9 mouse cellular contexts compared by ENCODE assay signal in the genomic region with DNA sequence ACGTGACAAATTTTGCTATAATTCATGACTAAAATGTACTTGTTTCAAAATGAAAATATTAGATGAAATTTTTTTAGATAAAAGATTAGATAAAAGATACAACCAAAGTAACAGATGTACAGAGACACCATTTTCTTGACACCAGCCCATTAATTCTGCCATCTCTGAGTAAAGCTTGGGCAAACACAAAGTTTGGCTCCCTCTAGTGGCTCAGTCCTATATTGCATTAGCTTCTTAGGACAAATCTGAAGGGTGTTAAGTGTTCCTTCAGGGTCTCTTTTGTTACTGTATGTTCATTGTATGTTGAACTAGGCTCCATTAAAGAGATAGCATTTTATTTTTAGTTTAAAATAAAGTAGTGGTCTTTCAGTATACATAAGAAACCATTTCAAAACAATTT. TPM values are rescaled to one million over a fixed set of nuclear protein-coding genes. Genes with fewer than 3 reads are reported as not detected.
DNase-seq lines count a peak whose midpoint lies in the region; ATAC-seq and TF ChIP-seq lines count a peak whose summit lies in the region.
"Had no signal": no experiment of that assay in that cellular context is flagged by ENCODE, and none has a peak within 500 bp of the region (broad histone marks: within the 10 kb centered on the region; RNA-seq: fewer than 3 reads in every experiment).

No protein-coding gene starts in this region.

- peak; percentile 69; the same call in 1 of the 2 replicates for TF ChIP-seq CTCF in brain, embryonic 14.5 days (IDR thresholded peaks at IDR 0.05; ENCODE audit: borderline replicate concordance, extremely low read depth, insufficient read depth, insufficient read length)

- no peak overlapping the region for H3K4me2 ChIP-seq in heart, embryonic 12.5 days
- H3K4me2 ChIP-seq: neural tube, embryonic 12.5 days had no signal

- H3K27ac ChIP-seq in heart, embryonic 12.5 days (ENCODE audit: poor library complexity, severe bottlenecking), result no peak overlapping the region
- H3K27ac ChIP-seq: neural tube, embryonic 12.5 days had no signal

- no peak for TF ChIP-seq POLR2A in brain, embryonic 14.5 days (IDR thresholded peaks at IDR 0.05; ENCODE audit: borderline replicate concordance, extremely low read depth, insufficient read depth, insufficient read length, poor library complexity, severe bottlenecking)

- DNase-seq in heart, adult 18-20 months, result peak; percentile 43 to 75
- DNase-seq in ovary, postnatal 14 days (ENCODE audit: low spot score), result peak; percentile 53
- DNase-seq in ovary, postnatal 10 days (ENCODE audit: low spot score), result no peak
- peak; percentile 89 for DNase-seq in brain, embryonic 14.5 days (ENCODE audit: low read depth)
- DNase-seq in forelimb bud, embryonic 11.5 days (ENCODE audit: low read depth, low spot score), result peak; percentile 79
- peak; percentile 26 to 74 for DNase-seq in thymus, postnatal 10 days (ENCODE audit: low spot score in 2 of 2)

- H3K4me1 ChIP-seq in heart, embryonic 12.5 days (replicated peaks), result peaks cover 15% of the 10 kb centered on the region
- H3K4me1 ChIP-seq: neural tube, embryonic 12.5 days had no signal

- no peaks in the 10 kb centered on the region for H3K36me3 ChIP-seq in heart, embryonic 12.5 days
- H3K36me3 ChIP-seq: neural tube, embryonic 12.5 days had no signal

- no peaks in the 10 kb centered on the region for H3K27me3 ChIP-seq in heart, embryonic 12.5 days (replicated peaks)
- H3K27me3 ChIP-seq: neural tube, embryonic 12.5 days had no signal

- 90% methylated on average over 1 of the region's 1 CpGs for WGBS in heart, embryonic 12.5 days

- no peak for ATAC-seq in heart, embryonic 12.5 days (ENCODE audit: insufficient number of reproducible peaks, low FRiP score)
- ATAC-seq in megakaryocyte, adult 5-6 weeks (ENCODE audit: poor library complexity, severe bottlenecking), result peak; percentile 93

- no peaks in the 10 kb centered on the region for H3K9me3 ChIP-seq in heart, embryonic 12.5 days (replicated peaks)
- H3K9me3 ChIP-seq: neural tube, embryonic 12.5 days had no signal

- H3K4me3 ChIP-seq in heart, embryonic 12.5 days, result no peak overlapping the region
- H3K4me3 ChIP-seq: neural tube, embryonic 12.5 days had no signal

- H3K9ac ChIP-seq in heart, embryonic 12.5 days, result no peak overlapping the region
- H3K9ac ChIP-seq: neural tube, embryonic 12.5 days had no signal

RNA-seq across cellular contexts. Expression of gene 4921507P07Rik, which starts 8.2 kb away (rescaled TPM):
- total RNA-seq in heart, adult 18-20 months (2021), result under 1 TPM; 0.25 to 0.31 TPM
- 0.26 and 0.53 TPM in 2 replicates for polyA plus RNA-seq in heart, embryonic 12.5 days (2016; fragmentation: Nextera tagmentation; extraction: Ambion mirVana)
- 2.1 and 3.2 TPM in 2 replicates for polyA plus RNA-seq in brain, embryonic 14.5 days (2012; rRNA removed)
- 1.4 and 2.1 TPM in 2 replicates for total RNA-seq in megakaryocyte, adult 5-6 weeks (2015)
- total RNA-seq in megakaryocyte, adult 5-6 weeks (2017), result 0.33 and 0.81 TPM in 2 replicates

RNA-seq across cellular contexts. Expression of gene Cycs, which starts 21.9 kb away (rescaled TPM):
- total RNA-seq in heart, adult 18-20 months (2021), result 100 to 1,000 TPM; 157 to 166 TPM
- polyA plus RNA-seq in heart, embryonic 12.5 days (2016; fragmentation: Nextera tagmentation; extraction: Ambion mirVana), result 176 and 183 TPM in 2 replicates
- 41.3 and 42.7 TPM in 2 replicates for polyA plus RNA-seq in brain, embryonic 14.5 days (2012; rRNA removed)
- total RNA-seq in megakaryocyte, adult 5-6 weeks (2015), result 85.5 and 98.8 TPM in 2 replicates
- 91.9 and 104 TPM in 2 replicates for total RNA-seq in megakaryocyte, adult 5-6 weeks (2017)
